8 mouse cellular contexts compared by ENCODE assay signal in genomic region chr11:120423569-120424295, GRCm38 (mm10). TPM values are rescaled to one million over a fixed set of nuclear protein-coding genes. Genes with fewer than 3 reads are reported as not detected.
DNase-seq lines count a peak whose midpoint lies in the region; ATAC-seq and TF ChIP-seq lines count a peak whose summit lies in the region.
"Had no signal": no experiment of that assay in that cellular context is flagged by ENCODE, and none has a peak within 500 bp of the region (broad histone marks: within the 10 kb centered on the region; RNA-seq: fewer than 3 reads in every experiment).

No protein-coding gene starts in this region.

- no peak overlapping the region for H3K4me3 ChIP-seq in heart, embryonic 15.5 days
- H3K4me3 ChIP-seq in lung, postnatal 0 days (ENCODE audit: low read depth, low read length): no peak overlapping the region

- H3K36me3 ChIP-seq in heart, embryonic 15.5 days: peaks cover 65% of the 10 kb centered on the region
- peaks cover 61% of the 10 kb centered on the region for H3K36me3 ChIP-seq in lung, postnatal 0 days (ENCODE audit: insufficient read depth, low read length)

- no peak overlapping the region for H3K9ac ChIP-seq in heart, embryonic 15.5 days
- H3K9ac ChIP-seq in lung, postnatal 0 days (replicated peaks; ENCODE audit: low read depth): no peak overlapping the region

- TF ChIP-seq CTCF in lung, postnatal 0 days (IDR thresholded peaks at IDR 0.05): peak; percentile 74

- peak overlapping the region; percentile 19; the same call in 1 of the 2 replicates for H3K27ac ChIP-seq in heart, embryonic 15.5 days
- H3K27ac ChIP-seq in lung, postnatal 0 days (ENCODE audit: low read length): no peak overlapping the region

- no peaks in the 10 kb centered on the region for H3K9me3 ChIP-seq in heart, embryonic 15.5 days (replicated peaks)
- no peaks in the 10 kb centered on the region for H3K9me3 ChIP-seq in lung, postnatal 0 days (ENCODE audit: low read length)

- H3K27me3 ChIP-seq in heart, embryonic 15.5 days: no peaks in the 10 kb centered on the region
- no peaks in the 10 kb centered on the region for H3K27me3 ChIP-seq in lung, postnatal 0 days (replicated peaks; ENCODE audit: insufficient read depth, low read length)

- WGBS in heart, embryonic 15.5 days: 64% methylated on average over 9 of the region's 9 CpGs
- WGBS in lung, postnatal 0 days: 64% methylated on average over 9 of the region's 9 CpGs

- ATAC-seq in common myeloid progenitor, adult 5-6 weeks (replicated peaks; ENCODE audit: low read depth, poor library complexity, severe bottlenecking): peak; percentile 88
- no peak for ATAC-seq in heart, embryonic 15.5 days (replicated peaks; ENCODE audit: insufficient number of reproducible peaks, insufficient read depth, low FRiP score, low read depth)
- ATAC-seq in lung, postnatal 0 days: no peak

- peaks cover 11% of the 10 kb centered on the region for H3K4me1 ChIP-seq in heart, embryonic 15.5 days (replicated peaks)
- H3K4me1 ChIP-seq in lung, postnatal 0 days (ENCODE audit: insufficient read depth, low read depth, low read length): no peaks in the 10 kb centered on the region

- DNase-seq in ES-CJ7 (ENCODE audit: low read depth, low spot score) (peak; percentile 90), WW6 (ENCODE audit: low read depth, low spot score) (peak; percentile 76)
- DNase-seq in kidney, postnatal 4 days: peak; percentile 82 to 87
- DNase-seq in lung, postnatal 0 days (ENCODE audit: low spot score): peak; percentile 62
- peak; percentile 76 for DNase-seq in skeletal muscle tissue, adult 2 months (ENCODE audit: low read depth, low spot score)

- H3K4me2 ChIP-seq in heart, embryonic 15.5 days: no peak overlapping the region
- no peak overlapping the region for H3K4me2 ChIP-seq in lung, postnatal 0 days (replicated peaks; ENCODE audit: low read depth, low read length)

- TF ChIP-seq EP300 in lung, postnatal 0 days (IDR thresholded peaks at IDR 0.05): no peak

RNA-seq across cellular contexts. Expression of gene Nploc4, which starts 13.8 kb away (rescaled TPM):
- total RNA-seq in common myeloid progenitor, adult 5-6 weeks (2017): 29.8 and 37.9 TPM in 2 replicates
- 22.5 and 30.3 TPM in 2 replicates for polyA plus RNA-seq in heart, embryonic 15.5 days (2015; fragmentation: Nextera tagmentation; extraction: Ambion mirVana)
- 15.3 and 16.5 TPM in 2 replicates for polyA plus RNA-seq in lung, postnatal 0 days (2015; fragmentation: Nextera tagmentation; extraction: Ambion mirVana)

RNA-seq across cellular contexts. Expression of gene Tspan10, which starts 18.7 kb away (rescaled TPM):
- total RNA-seq in common myeloid progenitor, adult 5-6 weeks (2017): not detected in 2 replicates
- polyA plus RNA-seq in heart, embryonic 15.5 days (2015; fragmentation: Nextera tagmentation; extraction: Ambion mirVana): 0.09 TPM in 1 of 2 replicates, not detected in the other
- not detected in 2 replicates for polyA plus RNA-seq in lung, postnatal 0 days (2015; fragmentation: Nextera tagmentation; extraction: Ambion mirVana)
- polyA plus RNA-seq: liver, embryonic 16.5 days had no signal

RNA-seq across cellular contexts. Expression of gene Pde6g, which starts 29.6 kb away (rescaled TPM):
- total RNA-seq in common myeloid progenitor, adult 5-6 weeks (2017): not detected in 2 replicates
- polyA plus RNA-seq in heart, embryonic 15.5 days (2015; fragmentation: Nextera tagmentation; extraction: Ambion mirVana): 0.14 and 0.29 TPM in 2 replicates
- polyA plus RNA-seq in lung, postnatal 0 days (2015; fragmentation: Nextera tagmentation; extraction: Ambion mirVana): not detected in 2 replicates

RNA-seq across cellular contexts. Expression of gene Oxld1, which starts 34.1 kb away (rescaled TPM):
- 6.5 and 13.6 TPM in 2 replicates for total RNA-seq in common myeloid progenitor, adult 5-6 weeks (2017)
- polyA plus RNA-seq in heart, embryonic 15.5 days (2015; fragmentation: Nextera tagmentation; extraction: Ambion mirVana): 18.1 and 21.4 TPM in 2 replicates
- polyA plus RNA-seq in lung, postnatal 0 days (2015; fragmentation: Nextera tagmentation; extraction: Ambion mirVana): 14.9 and 18.9 TPM in 2 replicates

RNA-seq across cellular contexts. Expression of gene Ccdc137, which starts 34.2 kb away (rescaled TPM):
- total RNA-seq in common myeloid progenitor, adult 5-6 weeks (2017): 73.3 and 101 TPM in 2 replicates
- 22.1 and 26.5 TPM in 2 replicates for polyA plus RNA-seq in heart, embryonic 15.5 days (2015; fragmentation: Nextera tagmentation; extraction: Ambion mirVana)
- polyA plus RNA-seq in lung, postnatal 0 days (2015; fragmentation: Nextera tagmentation; extraction: Ambion mirVana): 16.5 and 21.1 TPM in 2 replicates
